Mouse (Mus musculus): ENCODE data around the gene Ccdc181.

DNA sequence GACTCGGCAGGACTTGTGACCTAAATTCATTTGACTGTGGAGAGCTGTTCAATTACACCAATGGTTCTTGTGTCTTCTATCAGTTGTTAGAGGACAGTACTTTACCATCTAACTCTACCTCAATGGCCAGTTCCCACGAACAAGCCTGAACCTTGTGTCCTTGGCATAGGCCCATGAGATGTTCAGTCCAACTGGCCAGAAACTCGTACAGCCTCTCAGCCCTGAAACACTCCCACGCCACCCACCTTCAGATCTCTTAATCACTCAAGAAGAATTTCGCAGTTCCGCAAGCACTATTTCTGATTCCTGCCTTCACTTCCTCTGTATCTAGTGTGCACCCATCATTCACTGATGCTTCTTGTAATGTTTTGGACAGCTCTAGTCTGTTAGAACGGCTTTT lies 39.3 kb upstream of the Ccdc181 start:
- TF ChIP-seq POLR2A (IDR thresholded peaks at IDR 0.05; ENCODE audit: low read depth, low read length), result no peak
- no peak for TF ChIP-seq CTCF (conservative IDR thresholded peaks at IDR 0.05; ENCODE audit: insufficient read depth, insufficient read length, low read depth, low read length)

Data from kidney, adult 2 months (tissue).